Mouse (Mus musculus) urinary bladder, postnatal 14 days (tissue): ENCODE measurements around the gene Tmem79.
"Not testable (repeated sequence)": the region's sequence is repeated elsewhere in the genome, so short reads cannot be mapped to it uniquely, and the experiment has no call there.

Source experiments
- DNase-seq: peaks from one replicate; pipeline ENCODE4 v3.0.0; 2021; ENCODE audit warnings: low spot score

Gene Tmem79

GRCm38 (mm10) chr3:88352907-88353306 is 17.0 kb upstream of the Tmem79 start:
- no peak for DNase-seq

- DNase-seq, result no peak
Measured at GRCm38 (mm10) chr3:88350732-88351131, 14.8 kb upstream of the Tmem79 start.

GRCm38 (mm10) chr3:88339006-88339405 is 3.1 kb upstream of the Tmem79 start:
- no peak for DNase-seq

GRCm38 (mm10) chr3:88338316-88338715 is 2.4 kb upstream of the Tmem79 start:
- no peak for DNase-seq

DNA sequence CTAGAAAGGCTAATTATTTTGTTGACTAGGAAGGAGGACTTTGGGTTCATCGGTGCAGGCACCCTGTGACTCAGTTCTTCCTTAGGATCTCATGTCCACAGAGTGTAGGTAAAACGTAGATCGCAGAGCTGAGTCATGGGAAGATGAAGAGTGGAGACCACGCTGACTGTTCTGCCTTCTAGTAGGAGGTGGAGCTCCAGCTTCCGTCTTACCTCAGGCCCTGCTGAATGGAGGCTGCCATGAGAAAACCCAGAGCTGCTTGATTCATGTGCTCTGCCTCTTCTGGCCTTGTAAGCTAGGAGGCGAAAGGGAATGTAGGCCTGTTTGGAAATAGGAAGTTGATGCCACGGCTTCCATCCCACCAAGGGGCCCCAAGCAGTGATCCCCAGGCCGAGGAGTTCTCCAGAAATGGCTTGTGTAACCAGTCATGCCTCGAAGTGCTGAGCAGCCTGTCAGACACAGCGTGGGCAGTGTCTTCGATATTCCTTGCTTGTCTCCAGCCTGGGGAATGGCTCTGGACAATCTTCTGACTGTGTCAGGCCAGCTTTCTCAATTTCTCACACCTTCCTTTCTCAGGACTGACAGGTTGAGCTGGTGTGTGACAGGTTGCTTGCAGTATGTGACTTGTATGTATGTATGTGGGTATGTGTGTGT is 1.5 kb upstream of the Tmem79 start:
- no peak for DNase-seq

GRCm38 (mm10) chr3:88335436-88336053 is 403 bp downstream of the Tmem79 start:
- no peak for DNase-seq

GRCm38 (mm10) chr3:88334902-88335435 is 979 bp downstream of the Tmem79 start:
- DNase-seq, result no peak

DNA sequence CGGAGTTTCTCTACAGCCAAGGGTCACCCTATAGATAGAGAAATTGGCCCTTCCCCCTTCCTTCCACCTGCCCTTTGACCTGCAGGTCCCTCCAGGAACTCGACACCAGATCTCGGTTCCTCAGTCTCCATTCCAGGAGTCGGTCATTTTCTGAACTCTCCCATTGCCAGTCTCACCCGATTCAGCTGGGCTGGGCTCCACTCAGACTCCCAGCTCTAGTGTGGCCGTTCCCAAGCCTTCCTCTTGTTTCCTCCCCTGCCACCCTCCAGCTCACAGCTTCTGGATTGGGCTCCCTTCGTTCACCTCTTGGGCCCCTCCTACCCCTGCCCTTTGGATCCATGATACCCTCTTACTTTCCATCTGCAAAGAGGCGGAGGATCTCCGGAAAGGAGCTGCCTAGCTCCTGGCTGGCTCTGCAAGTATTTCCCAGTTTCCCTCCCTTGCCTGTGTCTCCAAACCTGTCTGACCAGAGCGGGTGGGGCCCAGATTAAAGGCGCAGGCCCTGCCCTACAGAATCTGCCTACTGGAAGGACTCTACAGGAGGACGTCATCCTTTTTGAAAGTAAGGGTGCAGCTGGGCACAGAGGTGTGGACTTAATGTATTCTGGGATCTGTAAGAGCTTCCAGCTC is 1.8 kb downstream of the Tmem79 start:
- DNase-seq, result peak; percentile 83

GRCm38 (mm10) chr3:88331282-88331681 is 4.7 kb downstream of the Tmem79 start:
- DNase-seq, result peak; percentile 46

DNA sequence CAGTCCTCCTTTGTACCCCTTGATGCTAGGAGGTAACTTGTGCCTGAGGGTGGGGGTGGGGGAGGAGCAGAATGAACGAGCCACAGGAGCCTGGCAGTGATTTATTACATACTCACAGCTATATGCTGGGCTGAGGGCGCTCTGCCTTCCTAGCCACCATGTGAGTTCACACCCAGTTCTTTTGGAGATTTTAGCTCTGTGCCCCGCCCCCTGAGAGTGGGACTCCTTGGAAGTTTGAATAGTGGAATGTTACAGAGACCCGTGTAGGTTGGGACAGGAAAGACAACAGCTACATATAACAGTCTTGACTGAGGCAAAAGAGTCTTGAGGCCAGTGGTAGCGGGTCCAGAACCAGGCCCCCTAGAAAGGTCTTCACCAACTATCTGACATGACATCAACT is 7.0 kb downstream of the Tmem79 start:
- no peak for DNase-seq

- peak; percentile 72 for DNase-seq
Measured at GRCm38 (mm10) chr3:88324951-88325405, 11.0 kb downstream of the Tmem79 start, which contains the start of gene Glmp. Gene Glmp, plus strand, starts transcription at chr3:88325023.

DNA sequence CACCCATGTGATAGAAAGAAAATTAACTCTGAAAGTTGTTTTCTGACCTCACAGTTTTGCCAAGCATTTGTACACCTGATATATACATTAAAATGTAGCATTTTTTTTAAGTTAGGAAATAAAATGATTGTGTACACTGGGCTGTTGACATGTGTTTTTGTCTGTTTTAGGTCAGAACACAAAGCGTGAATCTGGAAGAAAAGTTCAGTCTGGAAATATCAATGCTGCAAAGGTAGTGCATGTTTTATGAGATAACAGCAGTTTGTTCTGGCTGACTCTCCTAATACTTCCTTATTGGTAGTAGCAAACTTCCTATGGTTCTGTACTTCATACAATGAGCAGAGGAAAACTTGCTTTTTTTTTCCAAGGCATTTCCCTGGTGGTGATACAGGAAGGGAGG is 36.8 kb downstream of the Tmem79 start:
- no peak for DNase-seq

- no peak for DNase-seq
Measured at GRCm38 (mm10) chr3:88297321-88297851, 38.6 kb downstream of the Tmem79 start.

DNA sequence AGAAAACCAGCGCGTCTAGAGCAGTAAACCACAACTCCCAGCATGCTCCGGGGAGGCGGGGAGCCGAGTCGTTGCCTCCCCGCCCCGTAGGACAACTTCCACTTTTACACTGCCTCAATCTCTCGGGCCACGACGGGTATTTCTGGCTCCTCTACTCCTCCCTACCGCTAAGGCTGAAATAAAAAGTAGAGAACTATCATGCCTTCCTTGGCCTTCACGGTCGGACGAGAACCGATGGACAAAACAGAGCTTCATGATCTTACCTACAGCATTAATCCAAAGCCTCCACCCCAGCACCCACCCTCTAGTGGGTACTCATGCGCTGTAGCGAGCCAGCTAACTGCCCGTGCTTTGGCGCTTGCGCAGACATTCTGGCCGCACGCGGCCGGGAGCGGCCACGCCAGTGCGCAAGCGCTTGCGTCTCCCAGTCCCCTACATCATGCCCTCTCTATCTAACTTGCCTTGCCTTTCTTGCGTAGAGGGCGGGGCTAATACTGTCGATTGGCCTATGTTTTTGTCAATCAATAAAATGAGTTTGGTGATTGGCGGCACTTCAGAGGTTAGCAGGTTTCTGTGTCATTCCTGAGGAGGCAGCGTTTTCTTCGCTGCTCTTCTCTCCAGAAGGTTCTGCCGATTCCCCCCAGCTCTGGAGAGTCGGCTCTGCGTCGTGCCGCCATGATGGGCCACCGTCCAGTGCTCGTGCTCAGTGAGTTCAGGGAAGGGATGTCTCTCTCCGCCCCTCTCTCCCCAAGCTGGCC is 39.2 kb downstream of the Tmem79 start, which contains the start of the genes Tsacc and Cct3:
Tsacc (minus strand) TSS at position 439 of the 758 bp plus-strand sequence.
Cct3 (plus strand) TSS at position 556 of the 758 bp plus-strand sequence.
- peak; percentile 96 for DNase-seq

- DNase-seq, result no peak
Measured at GRCm38 (mm10) chr3:88296110-88296560, 39.8 kb downstream of the Tmem79 start.

DNA sequence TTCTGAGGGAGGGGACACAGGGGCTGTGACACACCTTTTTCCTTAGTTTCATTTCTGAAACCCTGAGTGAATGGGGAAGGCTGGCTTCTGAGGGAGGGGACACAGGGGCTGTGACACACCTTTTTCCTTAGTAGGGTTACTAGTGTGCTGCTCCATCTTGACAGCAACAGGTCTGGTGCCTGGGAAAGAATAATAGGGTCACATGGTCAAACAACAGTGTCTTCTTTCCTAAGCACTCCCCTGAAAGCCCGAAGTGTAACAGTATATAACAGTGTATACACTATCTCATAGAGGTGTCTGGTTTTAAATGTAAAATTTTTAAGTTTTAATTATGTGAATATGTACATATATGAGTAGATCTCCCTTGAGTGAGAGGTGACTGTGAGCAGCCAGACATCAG is 40.7 kb downstream of the Tmem79 start:
- not testable (repeated sequence) for DNase-seq

- peak; percentile 16 for DNase-seq
Measured at GRCm38 (mm10) chr3:88291970-88292369, 44.0 kb downstream of the Tmem79 start.

DNA sequence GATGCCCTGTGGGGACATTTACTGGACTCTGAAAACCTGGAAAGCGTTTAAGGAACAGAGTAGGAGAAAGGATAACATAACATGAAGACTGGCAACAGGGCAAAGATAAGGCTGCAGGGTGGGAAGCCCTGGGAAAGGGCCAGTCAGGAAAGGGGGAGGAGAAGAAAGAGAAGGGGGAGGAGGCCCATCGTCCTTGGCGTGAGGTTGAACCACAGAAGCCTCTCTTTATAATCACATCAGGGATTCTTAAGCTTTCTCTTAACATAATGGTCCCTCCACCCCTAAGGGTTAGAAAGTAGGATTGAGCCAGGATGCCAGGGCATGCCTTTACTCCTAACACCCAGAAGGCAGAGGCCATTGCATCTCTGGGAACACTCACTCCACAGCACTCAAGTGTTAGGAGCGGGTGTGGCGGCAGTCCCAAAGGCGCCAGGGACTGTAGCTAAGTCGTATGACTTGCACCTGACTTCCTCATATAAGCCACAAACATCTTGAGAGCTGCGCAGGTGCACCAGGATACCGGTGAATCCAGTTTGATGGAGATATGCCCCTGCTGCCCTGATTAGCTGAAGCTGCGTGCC is 47.7 kb downstream of the Tmem79 start:
- not testable (repeated sequence) for DNase-seq

- DNase-seq, result no peak
Measured at GRCm38 (mm10) chr3:88287110-88287509, 48.8 kb downstream of the Tmem79 start, which contains the start of gene Gm38392. Gene Gm38392, minus strand, starts transcription at chr3:88287210.

DNA sequence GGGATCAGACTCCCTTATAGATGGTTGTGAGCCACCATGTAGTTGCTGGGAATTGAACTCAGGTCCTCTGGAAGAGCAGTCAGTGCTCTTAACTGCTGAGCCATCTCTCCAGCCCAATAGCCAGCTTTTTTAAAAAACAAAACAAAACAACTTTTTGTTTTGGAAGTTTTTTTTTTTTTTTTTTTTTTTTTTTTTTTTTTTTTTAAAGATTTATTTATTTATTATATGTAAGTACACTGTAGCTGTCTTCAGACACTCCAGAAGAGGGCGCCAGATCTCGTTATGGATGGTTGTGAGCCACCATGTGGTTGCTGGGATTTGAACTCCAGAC is 50.4 kb downstream of the Tmem79 start:
- DNase-seq, result not testable (repeated sequence)
